Mouse (Mus musculus): ENCODE data around the gene Cnbp. TPM values are rescaled to one million over a fixed set of nuclear protein-coding genes. Genes with fewer than 3 reads are reported as not detected.

Cnbp gene
- total and polyA plus RNA-seq, 3 experiments: 201 to 355 (median 303) TPM

GRCm38 (mm10) chr6:87793821-87794510, 56.9 kb downstream of the Cnbp start:
- H3K27ac ChIP-seq: no peak overlapping the region
- no peak overlapping the region for H3K4me3 ChIP-seq
- intact Hi-C loops (cut with DNase I): no loop called here
- TF ChIP-seq POLR2A (IDR thresholded peaks at IDR 0.05; ENCODE audit: insufficient read depth, low read depth, low read length) (no peak), CTCF (IDR thresholded peaks at IDR 0.05) (no peak), EP300 (IDR thresholded peaks at IDR 0.05; ENCODE audit: insufficient read depth, low read depth, low read length) (no peak)
- DNase-seq: no peak
- WGBS: 88% methylated on average over 10 of the region's 10 CpGs
- no peaks in the 10 kb centered on the region for H3K27me3 ChIP-seq (ENCODE audit: control insufficient read depth, insufficient read depth, low read length)
- H3K79me2 ChIP-seq (replicated peaks; ENCODE audit: control insufficient read depth, insufficient read depth, low read length): no peaks in the 10 kb centered on the region
- H3K36me3 ChIP-seq (ENCODE audit: control insufficient read depth, insufficient read depth, low read length): no peaks in the 10 kb centered on the region
- no peaks in the 10 kb centered on the region; the same call in none of the 2 replicates for H3K4me1 ChIP-seq (ENCODE audit: control insufficient read depth, insufficient read depth, low read length)
- no peak overlapping the region for H3K9ac ChIP-seq (ENCODE audit: low read depth, low read length)

Other genes starting within 250 kb of the Cnbp start
- gene Aplf, start 178.9 kb downstream of the Cnbp start, total RNA-seq (2021): 1 to 10 TPM; 2.1 to 2.6 TPM
- gene Aplf, start 178.9 kb downstream of the Cnbp start, polyA plus RNA-seq (2012; rRNA removed): 1.4 and 2.1 TPM in 2 replicates
- 1 to 10 TPM in 1 of 2 experiments, under 1 TPM in 1; 0.86 to 1.2 TPM for gene Efcc1, start 120.2 kb downstream of the Cnbp start, total RNA-seq (2021)
- 1.3 and 2.5 TPM in 2 replicates for gene Efcc1, start 120.2 kb downstream of the Cnbp start, polyA plus RNA-seq (2012; rRNA removed)
- gene Gp9, start 73.0 kb downstream of the Cnbp start, total RNA-seq (2021): 1 to 10 TPM in 1 of 2 experiments, under 1 TPM in 1; 0.94 to 5.8 TPM
- gene Gp9, start 73.0 kb downstream of the Cnbp start, polyA plus RNA-seq (2012; rRNA removed): 2.6 and 9.9 TPM in 2 replicates
- gene Rab43, start 38.9 kb downstream of the Cnbp start, total RNA-seq (2021): 10 to 100 TPM; 11.1 to 11.6 TPM
- gene Rab43, start 38.9 kb downstream of the Cnbp start, polyA plus RNA-seq (2012; rRNA removed): 12.2 and 17.6 TPM in 2 replicates
- 1 to 10 TPM in 1 of 2 experiments, under 1 TPM in 1; 0.23 to 1.4 TPM for gene Gm45140, start 15.3 kb downstream of the Cnbp start, total RNA-seq (2021)
- gene Gm45140, start 15.3 kb downstream of the Cnbp start, polyA plus RNA-seq (2012; rRNA removed): 0.16 and 0.79 TPM in 2 replicates
- 10 to 100 TPM; 22.3 to 22.8 TPM for gene Isy1, start 12.3 kb downstream of the Cnbp start, total RNA-seq (2021)
- 7.3 and 15.1 TPM in 2 replicates for gene Isy1, start 12.3 kb downstream of the Cnbp start, polyA plus RNA-seq (2012; rRNA removed)
- gene Copg1, start 36.7 kb upstream of the Cnbp start, total RNA-seq (2021): 10 to 100 TPM; 40.3 to 41.0 TPM
- 29.5 and 35.9 TPM in 2 replicates for gene Copg1, start 36.7 kb upstream of the Cnbp start, polyA plus RNA-seq (2012; rRNA removed)
- 1 to 10 TPM; 8.3 to 9.1 TPM for gene Hmces, start 62.8 kb upstream of the Cnbp start, total RNA-seq (2021)
- 8.2 and 9.4 TPM in 2 replicates for gene Hmces, start 62.8 kb upstream of the Cnbp start, polyA plus RNA-seq (2012; rRNA removed)
- 1 to 10 TPM; 1.5 to 1.7 TPM for gene H1fx, start 130.5 kb upstream of the Cnbp start, total RNA-seq (2021)
- gene H1fx, start 130.5 kb upstream of the Cnbp start, polyA plus RNA-seq (2012; rRNA removed): 0.82 and 1.4 TPM in 2 replicates
- 100 to 1,000 TPM; 271 to 299 TPM for gene Rab7, start 194.2 kb upstream of the Cnbp start, total RNA-seq (2021)
- gene Rab7, start 194.2 kb upstream of the Cnbp start, polyA plus RNA-seq (2012; rRNA removed): 212 and 344 TPM in 2 replicates
- 100 to 1,000 TPM; 107 to 114 TPM for gene Rpn1, start 233.4 kb upstream of the Cnbp start, total RNA-seq (2021)
- gene Rpn1, start 233.4 kb upstream of the Cnbp start, polyA plus RNA-seq (2012; rRNA removed): 67.7 and 131 TPM in 2 replicates